Mouse (Mus musculus) midbrain, embryonic 12.5 days (tissue): ENCODE data around the gene Lsm14a. TPM values are rescaled to one million over a fixed set of nuclear protein-coding genes. Genes with fewer than 3 reads are reported as not detected.
A peak's percentile ranks its signal among the peaks of the same experiment; 100 is the strongest.

Experiments used
- ATAC-seq: fragments of 200-750 bp; cut with Nextera tagmentation; 2 replicates; pipeline ENCODE4 v1.8.0; 2017; ENCODE audit warnings: low read depth, moderate TSS enrichment, moderate library complexity; ENCODE audit not compliant: low FRiP score
- H3K27ac ChIP-seq: fragments of 300-500 bp; sonication (generic); replicated peaks from 2 replicates; pipeline ENCODE4 v1.5.1; 2016; ENCODE audit warnings: mild to moderate bottlenecking
- H3K27me3 ChIP-seq: fragments of 300-500 bp; sonication (generic); 2 replicates; pipeline ENCODE4 v1.6.1; 2016; ENCODE audit warnings: mild to moderate bottlenecking
- H3K36me3 ChIP-seq: fragments of 300-500 bp; sonication (generic); 2 replicates; pipeline ENCODE4 v1.6.1; 2016
- H3K4me1 ChIP-seq: fragments of 300-500 bp; sonication (generic); 2 replicates; pipeline ENCODE4 v1.6.1; 2016
- H3K4me2 ChIP-seq: fragments of 300-500 bp; sonication (generic); replicated peaks from 2 replicates; pipeline ENCODE4 v1.6.1; 2016; ENCODE audit warnings: mild to moderate bottlenecking, moderate library complexity
- H3K4me3 ChIP-seq: fragments of 300-500 bp; sonication (generic); 2 replicates; pipeline ENCODE4 v1.5.1; 2016; ENCODE audit warnings: mild to moderate bottlenecking
- H3K9ac ChIP-seq: fragments of 300-500 bp; sonication (generic); replicated peaks from 2 replicates; pipeline ENCODE4 v1.6.1; 2016; ENCODE audit warnings: mild to moderate bottlenecking, moderate library complexity
- H3K9me3 ChIP-seq: fragments of 300-500 bp; sonication (generic); 2 replicates; pipeline ENCODE4 v1.6.1; 2016; ENCODE audit warnings: mild to moderate bottlenecking
- WGBS: fragments of 180-500 bp; shearing (Covaris S2); methylation state at CpG from one replicate; pipeline ENCODE4 v1.1.7; 2016; 5-methylcytosine and 5-hydroxymethylcytosine counted together
- polyA plus RNA-seq: library from polyadenylated mRNA; unstranded; fragments of >200 nt; fragmentation: Nextera tagmentation; extraction: Ambion mirVana; gene quantifications from 2 replicates; pipeline ENCODE4 v1.2.1, GENCODE M21; 2016

The Lsm14a gene
- polyA plus RNA-seq, 1 experiment from 2014 or later: 117 TPM

- Histone ChIP-seq H3K4me2 (no peak overlapping the region), H3K36me3 (peaks cover 6% of the 10 kb centered on the region; the same call in 1 of the 2 replicates), H3K9ac (no peak overlapping the region), H3K9me3 (no peaks in the 10 kb centered on the region), H3K27me3 (no peaks in the 10 kb centered on the region), H3K27ac (no peak overlapping the region), H3K4me3 (no peak overlapping the region), H3K4me1 (no peaks in the 10 kb centered on the region)
- 85% methylated on average over 4 of the region's 4 CpGs for WGBS
- no peak for ATAC-seq
These were observed 87.7 kb downstream of the Lsm14a start for GRCm38 (mm10) chr7:34305454-34305853.

DNA sequence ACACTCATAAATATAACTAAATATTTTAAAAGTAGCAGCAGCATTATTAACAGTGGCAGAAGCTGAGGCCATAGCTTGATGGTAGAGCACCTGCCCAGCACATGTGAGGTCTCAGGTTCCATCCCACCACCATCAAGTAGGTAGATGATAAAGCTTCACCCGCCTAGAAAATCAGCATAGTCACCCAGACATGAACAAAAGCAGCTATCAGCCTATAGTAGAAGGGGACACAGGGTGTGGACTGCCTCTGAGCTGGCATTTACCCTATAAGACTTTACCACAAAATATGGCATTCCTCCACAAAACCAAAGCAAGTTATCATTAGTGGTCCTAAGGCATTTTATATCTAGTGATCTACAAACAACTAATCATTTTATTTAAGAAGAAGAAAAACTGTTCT, 90.5 kb downstream of the Lsm14a start:
- no peaks in the 10 kb centered on the region for H3K27me3 ChIP-seq
- ATAC-seq: no peak
- H3K4me3 ChIP-seq: no peak overlapping the region
- no peak overlapping the region for H3K4me2 ChIP-seq
- H3K9ac ChIP-seq: no peak overlapping the region
- H3K36me3 ChIP-seq: peaks cover 6% of the 10 kb centered on the region; the same call in 1 of the 2 replicates
- H3K9me3 ChIP-seq: no peaks in the 10 kb centered on the region
- H3K27ac ChIP-seq: 0 out of 2 replicates have a peak overlapping the region, but pooled peaks have one; percentile 20
- 86% methylated on average over 1 of the region's 1 CpGs for WGBS
- no peaks in the 10 kb centered on the region for H3K4me1 ChIP-seq

- Histone ChIP-seq H3K4me2 (no peak overlapping the region), H3K4me1 (no peaks in the 10 kb centered on the region), H3K27me3 (no peaks in the 10 kb centered on the region), H3K4me3 (no peak overlapping the region), H3K9me3 (no peaks in the 10 kb centered on the region), H3K27ac (no peak overlapping the region), H3K9ac (no peak overlapping the region), H3K36me3 (peaks cover 6% of the 10 kb centered on the region; the same call in 1 of the 2 replicates)
- WGBS: 93% methylated on average over 3 of the region's 3 CpGs
- ATAC-seq: no peak
These were observed 91.2 kb downstream of the Lsm14a start for GRCm38 (mm10) chr7:34301952-34302351.

- peaks cover 6% of the 10 kb centered on the region; the same call in 1 of the 2 replicates for H3K36me3 ChIP-seq
- no peaks in the 10 kb centered on the region for H3K9me3 ChIP-seq
- no peaks in the 10 kb centered on the region for H3K27me3 ChIP-seq
- H3K4me1 ChIP-seq: no peaks in the 10 kb centered on the region
- H3K4me2 ChIP-seq: no peak overlapping the region
- no peak for ATAC-seq
- no peak overlapping the region for H3K9ac ChIP-seq
- H3K27ac ChIP-seq: no peak overlapping the region
- no peak overlapping the region for H3K4me3 ChIP-seq
- 71% methylated on average over 2 of the region's 2 CpGs for WGBS
These were observed 94.3 kb downstream of the Lsm14a start for GRCm38 (mm10) chr7:34298818-34299217.

- Histone ChIP-seq H3K4me1 (no peaks in the 10 kb centered on the region), H3K4me2 (no peak overlapping the region), H3K27me3 (no peaks in the 10 kb centered on the region), H3K9me3 (no peaks in the 10 kb centered on the region), H3K4me3 (no peak overlapping the region), H3K36me3 (no peaks in the 10 kb centered on the region), H3K27ac (no peak overlapping the region), H3K9ac (no peak overlapping the region)
- no peak for ATAC-seq
- 96% methylated on average over 3 of the region's 3 CpGs for WGBS
These were observed 97.0 kb downstream of the Lsm14a start for GRCm38 (mm10) chr7:34296124-34296523.

Other genes starting within 250 kb of the Lsm14a start
- gene Uba2, start 223.7 kb downstream of the Lsm14a start, polyA plus RNA-seq: 247 TPM in 2 replicates
- 64.9 and 74.9 TPM in 2 replicates for gene Pdcd2l, start 196.7 kb downstream of the Lsm14a start, polyA plus RNA-seq
- 212 and 218 TPM in 2 replicates for gene Gpi1, start 163.0 kb downstream of the Lsm14a start, polyA plus RNA-seq
- gene Gm6096, start 142.3 kb downstream of the Lsm14a start, polyA plus RNA-seq: 0.76 and 1.1 TPM in 2 replicates
- gene 4931406P16Rik, start 79.8 kb downstream of the Lsm14a start, polyA plus RNA-seq: 37.7 and 37.9 TPM in 2 replicates